Mouse (Mus musculus): ENCODE data around the gene Gimap3.

GRCm38 (mm10) chr6:48809494-48810219, 39.0 kb upstream of the Gimap3 start:
- TF ChIP-seq POLR2A (IDR thresholded peaks at IDR 0.05; ENCODE audit: low read depth, low read length): no peak
- no peak for TF ChIP-seq CTCF (IDR thresholded peaks at IDR 0.05; ENCODE audit: extremely low read depth, insufficient read depth, insufficient read length, insufficient replicate concordance)
